Mouse (Mus musculus): ENCODE measurements around the gene Dynlt1f. TPM values are rescaled to one million over a fixed set of nuclear protein-coding genes. Genes with fewer than 3 reads are reported as not detected.
A peak's percentile ranks its signal among the peaks of the same experiment; 100 is the strongest.
"Not testable (repeated sequence)": the region's sequence is repeated elsewhere in the genome, so short reads cannot be mapped to it uniquely, and the experiment has no call there.

The Dynlt1f gene
- polyA plus RNA-seq, 1 experiment from 2014 or later, result 105 TPM

DNA sequence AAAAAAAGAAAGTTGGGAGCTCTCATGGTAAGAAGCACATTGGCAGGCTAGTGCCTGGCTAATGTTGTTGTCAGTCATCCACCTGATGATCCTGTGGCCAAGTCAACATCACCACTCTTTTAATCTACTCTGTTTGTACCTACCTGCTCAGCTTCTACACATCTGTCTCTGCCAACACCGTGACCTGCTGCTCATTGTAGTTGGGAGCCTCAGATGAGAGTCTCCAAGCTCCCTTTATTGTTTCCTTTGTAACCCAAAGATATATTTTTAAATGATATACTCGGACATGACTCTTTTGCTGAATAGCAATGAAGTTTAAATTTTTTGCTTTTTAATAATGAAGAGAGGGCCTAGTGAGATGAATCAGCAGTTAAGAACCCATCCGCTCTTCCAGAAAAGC, 771 bp upstream of the Dynlt1f start:
- not testable (repeated sequence) for H3K9ac ChIP-seq; H3K27me3 ChIP-seq (replicated peaks); H3K9me3 ChIP-seq (replicated peaks); H3K4me2 ChIP-seq; H3K27ac ChIP-seq; ATAC-seq; H3K4me3 ChIP-seq; H3K4me1 ChIP-seq; H3K36me3 ChIP-seq
- WGBS (ENCODE audit: insufficient replicate concordance), result 83% methylated on average over 1 of the region's 3 CpGs

DNA sequence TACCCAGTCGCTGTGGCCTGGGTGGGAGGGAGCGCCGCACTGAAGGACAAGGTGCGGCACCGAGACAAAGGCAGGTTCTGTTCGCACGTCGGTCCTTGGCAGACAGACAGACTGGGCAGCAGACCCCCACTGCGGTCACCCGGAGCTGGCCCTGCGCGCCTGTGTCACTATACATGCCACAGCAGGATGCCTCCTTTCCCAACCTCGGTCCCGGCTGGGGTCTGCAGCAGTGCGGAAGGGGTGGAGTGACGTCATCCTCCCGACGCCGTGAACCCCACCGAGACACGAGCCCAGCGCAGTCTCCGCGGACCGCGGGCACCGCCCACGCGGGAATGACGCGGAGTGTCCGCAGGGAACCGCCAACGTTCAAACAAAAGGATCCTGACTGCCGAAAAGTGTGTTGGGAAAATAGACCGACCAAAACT, 601 bp downstream of the Dynlt1f start:
- H3K4me1 ChIP-seq; H3K27me3 ChIP-seq (replicated peaks); H3K36me3 ChIP-seq; H3K9me3 ChIP-seq (replicated peaks): not testable (repeated sequence)
- Histone ChIP-seq H3K27ac (peak overlapping the region; percentile 66), H3K9ac (peak overlapping the region; percentile 70), H3K4me3 (peak overlapping the region; percentile 67), H3K4me2 (peak overlapping the region; percentile 81)
- ATAC-seq, result peak; percentile 67
- WGBS (ENCODE audit: insufficient replicate concordance), result under 1% methylated on average over 36 of the region's 36 CpGs

- H3K9me3 ChIP-seq (replicated peaks); H3K4me3 ChIP-seq; ATAC-seq; H3K27ac ChIP-seq; H3K4me2 ChIP-seq; H3K4me1 ChIP-seq; H3K27me3 ChIP-seq (replicated peaks); H3K9ac ChIP-seq; H3K36me3 ChIP-seq: not testable (repeated sequence)
- WGBS (ENCODE audit: insufficient replicate concordance), result 77% methylated on average over 5 of the region's 5 CpGs
Observed at GRCm38 (mm10) chr17:6653341-6653946, 2.3 kb downstream of the Dynlt1f start.

GRCm38 (mm10) chr17:6650904-6651565, 4.7 kb downstream of the Dynlt1f start:
- not testable (repeated sequence) for H3K9ac ChIP-seq; H3K4me2 ChIP-seq; H3K4me1 ChIP-seq; ATAC-seq; H3K27ac ChIP-seq; H3K9me3 ChIP-seq (replicated peaks); H3K4me3 ChIP-seq; H3K36me3 ChIP-seq; H3K27me3 ChIP-seq (replicated peaks)
- WGBS (ENCODE audit: insufficient replicate concordance), result 87% methylated on average over 6 of the region's 7 CpGs

DNA sequence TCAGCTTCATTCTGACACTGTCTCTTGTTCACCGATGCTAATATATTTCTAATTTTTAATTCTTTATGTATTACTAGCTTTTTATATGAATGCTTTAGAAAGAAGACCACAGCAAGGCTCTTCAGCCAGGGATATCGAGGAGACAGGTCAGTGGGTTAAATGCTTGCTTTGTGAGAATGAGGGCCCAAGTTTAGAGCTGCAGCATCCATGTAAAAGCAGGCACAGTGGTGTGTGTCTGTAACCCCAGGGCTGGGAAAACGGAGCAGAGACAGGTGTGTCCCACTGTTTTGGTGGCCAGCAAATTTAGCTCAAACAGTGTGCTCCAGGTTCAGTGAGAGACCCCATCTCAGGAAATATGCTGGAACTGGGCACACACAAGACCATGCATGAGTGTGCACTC, 8.2 kb downstream of the Dynlt1f start:
- not testable (repeated sequence) for H3K27me3 ChIP-seq (replicated peaks); ATAC-seq; H3K36me3 ChIP-seq; H3K4me2 ChIP-seq; H3K4me3 ChIP-seq; H3K9ac ChIP-seq; H3K4me1 ChIP-seq; H3K27ac ChIP-seq; H3K9me3 ChIP-seq (replicated peaks)
- whole genome bisulfite sequencing (ENCODE audit: insufficient replicate concordance), result 72% methylated on average over 3 of the region's 3 CpGs

- not testable (repeated sequence) for H3K4me1 ChIP-seq; H3K9ac ChIP-seq; H3K4me2 ChIP-seq; H3K9me3 ChIP-seq (replicated peaks); H3K36me3 ChIP-seq; H3K27me3 ChIP-seq (replicated peaks); H3K4me3 ChIP-seq; H3K27ac ChIP-seq; ATAC-seq
- WGBS (ENCODE audit: insufficient replicate concordance), result 84% methylated on average over 8 of the region's 8 CpGs
Observed at GRCm38 (mm10) chr17:6646841-6647240, 8.9 kb downstream of the Dynlt1f start.

GRCm38 (mm10) chr17:6645668-6646067, 10.0 kb downstream of the Dynlt1f start:
- WGBS (ENCODE audit: insufficient replicate concordance), result 82% methylated on average over 4 of the region's 4 CpGs

GRCm38 (mm10) chr17:6644673-6645072, 11.0 kb downstream of the Dynlt1f start:
- H3K27ac ChIP-seq, result not testable (repeated sequence)

More at GRCm38 (mm10) chr17:6645668-6646067, 10.0 kb downstream of the Dynlt1f start:
- not testable (repeated sequence) for H3K4me2 ChIP-seq; H3K4me3 ChIP-seq; ATAC-seq; H3K4me1 ChIP-seq; H3K36me3 ChIP-seq; H3K27ac ChIP-seq; H3K27me3 ChIP-seq (replicated peaks); H3K9me3 ChIP-seq (replicated peaks); H3K9ac ChIP-seq

DNA sequence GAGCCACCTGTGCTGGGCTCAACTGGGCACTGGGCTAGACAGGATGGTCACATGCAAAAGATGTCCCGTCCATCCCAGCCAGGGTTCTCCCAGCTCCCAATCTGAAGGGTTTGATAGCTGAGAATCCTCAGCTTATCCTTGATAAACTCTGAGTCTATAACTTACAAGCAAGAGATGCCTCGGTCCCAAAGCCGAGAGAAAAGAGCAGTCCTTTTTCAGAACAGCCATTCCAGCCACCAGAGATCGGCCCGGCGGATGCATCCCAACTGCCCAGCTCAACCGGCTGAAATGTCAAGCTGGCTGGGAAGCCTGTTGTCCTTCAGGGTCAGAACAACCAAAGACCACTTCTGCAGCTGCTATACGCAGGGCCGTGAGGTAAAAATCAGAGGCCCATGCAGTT, 11.5 kb downstream of the Dynlt1f start:
- 83% methylated on average over 9 of the region's 9 CpGs for WGBS (ENCODE audit: insufficient replicate concordance)
- H3K4me3 ChIP-seq; H3K27me3 ChIP-seq (replicated peaks); H3K9ac ChIP-seq; ATAC-seq; H3K27ac ChIP-seq; H3K4me2 ChIP-seq; H3K9me3 ChIP-seq (replicated peaks); H3K36me3 ChIP-seq; H3K4me1 ChIP-seq: not testable (repeated sequence)

More at GRCm38 (mm10) chr17:6644673-6645072, 11.0 kb downstream of the Dynlt1f start:
- H3K27me3 ChIP-seq (replicated peaks); ATAC-seq; H3K4me3 ChIP-seq; H3K9ac ChIP-seq; H3K4me2 ChIP-seq; H3K36me3 ChIP-seq; H3K9me3 ChIP-seq (replicated peaks); H3K4me1 ChIP-seq: not testable (repeated sequence)
- WGBS (ENCODE audit: insufficient replicate concordance), result 71% methylated on average over 4 of the region's 4 CpGs

GRCm38 (mm10) chr17:6640771-6641429, 14.8 kb downstream of the Dynlt1f start:
- not testable (repeated sequence) for H3K9ac ChIP-seq; ATAC-seq; H3K36me3 ChIP-seq; H3K4me1 ChIP-seq; H3K27ac ChIP-seq; H3K27me3 ChIP-seq (replicated peaks); H3K9me3 ChIP-seq (replicated peaks); H3K4me2 ChIP-seq; H3K4me3 ChIP-seq
- WGBS (ENCODE audit: insufficient replicate concordance), result 66% methylated on average over 14 of the region's 14 CpGs

GRCm38 (mm10) chr17:6640044-6640637, 15.6 kb downstream of the Dynlt1f start:
- H3K4me1 ChIP-seq; H3K9me3 ChIP-seq (replicated peaks); H3K9ac ChIP-seq; H3K27ac ChIP-seq; H3K4me3 ChIP-seq; H3K4me2 ChIP-seq; H3K27me3 ChIP-seq (replicated peaks); ATAC-seq; H3K36me3 ChIP-seq: not testable (repeated sequence)
- WGBS (ENCODE audit: insufficient replicate concordance), result 73% methylated on average over 10 of the region's 10 CpGs

GRCm38 (mm10) chr17:6639486-6639885, 16.2 kb downstream of the Dynlt1f start:
- 0 out of 2 replicates have a peak, but pooled peaks have one; percentile 49 for ATAC-seq
- WGBS (ENCODE audit: insufficient replicate concordance), result 83% methylated on average over 14 of the region's 21 CpGs
- not testable (repeated sequence) for H3K27me3 ChIP-seq (replicated peaks)

More at GRCm38 (mm10) chr17:6639486-6639885, 16.2 kb downstream of the Dynlt1f start:
- not testable (repeated sequence) for H3K9me3 ChIP-seq (replicated peaks); H3K4me3 ChIP-seq; H3K4me2 ChIP-seq; H3K27ac ChIP-seq; H3K9ac ChIP-seq; H3K36me3 ChIP-seq; H3K4me1 ChIP-seq
